Mouse (Mus musculus): ENCODE results near the gene Car4. TPM values are rescaled to one million over a fixed set of nuclear protein-coding genes. Genes with fewer than 3 reads are reported as not detected.

Car4 gene
- polyA plus RNA-seq, 1 experiment, result not detected

GRCm38 (mm10) chr11:84968775-84969174, 11.2 kb downstream of the Car4 start:
- no peaks in the 10 kb centered on the region for H3K36me3 ChIP-seq (ENCODE audit: control insufficient read depth, insufficient read depth)
- H3K79me2 ChIP-seq (ENCODE audit: control insufficient read depth, insufficient read depth), result no peaks in the 10 kb centered on the region
- no peak overlapping the region for H3K4me2 ChIP-seq (ENCODE audit: low read depth)

GRCm38 (mm10) chr11:84972067-84972466, 14.5 kb downstream of the Car4 start:
- Histone ChIP-seq H3K36me3 (ENCODE audit: control insufficient read depth, insufficient read depth) (no peaks in the 10 kb centered on the region), H3K27me3 (ENCODE audit: control insufficient read depth, insufficient read depth, insufficient read length) (no peaks in the 10 kb centered on the region), H3K4me3 (no peak overlapping the region), H3K79me2 (ENCODE audit: control insufficient read depth, insufficient read depth) (no peaks in the 10 kb centered on the region), H3K4me2 (ENCODE audit: low read depth) (no peak overlapping the region), H3ac (ENCODE audit: control insufficient read depth, insufficient read length) (no peak overlapping the region)
- TF ChIP-seq E2F4 (IDR thresholded peaks at IDR 0.05; ENCODE audit: insufficient read depth) (no peak), POLR2A (IDR thresholded peaks at IDR 0.05; ENCODE audit: insufficient read length, low read depth) (no peak)

More at GRCm38 (mm10) chr11:84968775-84969174, 11.2 kb downstream of the Car4 start:
- no peaks in the 10 kb centered on the region for H3K27me3 ChIP-seq (ENCODE audit: control insufficient read depth, insufficient read depth, insufficient read length)
- TF ChIP-seq USF1 (IDR thresholded peaks at IDR 0.05; ENCODE audit: low read depth) (no peak), POLR2AphosphoS2 (IDR thresholded peaks at IDR 0.05; ENCODE audit: insufficient read length, low read depth) (no peak), REST (IDR thresholded peaks at IDR 0.05; ENCODE audit: insufficient read depth, insufficient read length) (no peak), CEBPB (IDR thresholded peaks at IDR 0.05; ENCODE audit: insufficient read depth, poor library complexity, severe bottlenecking) (no peak), SRF (IDR thresholded peaks at IDR 0.05; ENCODE audit: control insufficient read depth, insufficient read length, low read depth) (no peak), MAX (IDR thresholded peaks at IDR 0.05; ENCODE audit: low read depth) (no peak), TCF3 (IDR thresholded peaks at IDR 0.05; ENCODE audit: insufficient read length, low read depth) (no peak), MYOD1 (IDR thresholded peaks at IDR 0.05; ENCODE audit: control insufficient read depth in 1 of 3, insufficient read length in 2 of 3, low read depth in 2 of 3) (no peak), POLR2A (IDR thresholded peaks at IDR 0.05; ENCODE audit: insufficient read length, low read depth) (no peak), MYOG (IDR thresholded peaks at IDR 0.05; ENCODE audit: control insufficient read depth in 1 of 3, insufficient read depth in 1 of 3, insufficient read length in 2 of 3, low read depth in 2 of 3) (no peak), E2F4 (IDR thresholded peaks at IDR 0.05; ENCODE audit: insufficient read depth) (no peak), TCF12 (IDR thresholded peaks at IDR 0.05; ENCODE audit: insufficient read depth, poor library complexity, severe bottlenecking) (no peak)
- H3ac ChIP-seq (ENCODE audit: control insufficient read depth, insufficient read length), result no peak overlapping the region
- H3K4me3 ChIP-seq, result no peak overlapping the region

DNA sequence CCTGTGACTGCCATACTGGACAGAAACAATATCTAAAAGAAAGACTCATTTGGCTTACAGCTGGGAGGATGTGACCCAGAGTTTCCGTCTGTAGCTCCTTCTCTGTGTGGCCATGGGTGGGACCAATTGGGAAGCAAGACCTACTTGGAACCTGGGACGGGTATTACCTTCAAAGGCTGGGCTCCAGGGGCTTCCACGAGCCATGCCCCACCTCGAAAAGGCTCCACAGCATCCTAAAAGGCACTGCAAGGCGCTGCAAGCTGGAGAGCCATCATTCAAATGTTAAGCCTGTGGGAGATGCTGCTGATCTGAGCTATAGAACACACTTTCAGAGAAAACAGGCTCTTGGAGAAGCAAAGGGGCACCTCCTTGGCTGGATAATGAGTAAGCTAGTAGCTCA, 16.1 kb downstream of the Car4 start:
- H3ac ChIP-seq (ENCODE audit: control insufficient read depth, insufficient read length), result no peak overlapping the region
- H3K27me3 ChIP-seq (ENCODE audit: control insufficient read depth, insufficient read depth, insufficient read length), result no peaks in the 10 kb centered on the region
- no peak overlapping the region for H3K4me2 ChIP-seq (ENCODE audit: low read depth)
- H3K4me3 ChIP-seq, result no peak overlapping the region
- TF ChIP-seq REST (IDR thresholded peaks at IDR 0.05; ENCODE audit: insufficient read depth, insufficient read length) (no peak), TCF12 (IDR thresholded peaks at IDR 0.05; ENCODE audit: insufficient read depth, poor library complexity, severe bottlenecking) (no peak), TCF3 (IDR thresholded peaks at IDR 0.05; ENCODE audit: insufficient read length, low read depth) (no peak), MYOG (IDR thresholded peaks at IDR 0.05; ENCODE audit: control insufficient read depth in 1 of 3, insufficient read depth in 1 of 3, insufficient read length in 2 of 3, low read depth in 2 of 3) (no peak), USF1 (IDR thresholded peaks at IDR 0.05; ENCODE audit: low read depth) (no peak), SRF (IDR thresholded peaks at IDR 0.05; ENCODE audit: control insufficient read depth, insufficient read length, low read depth) (no peak), POLR2A (IDR thresholded peaks at IDR 0.05; ENCODE audit: insufficient read length, low read depth) (no peak), E2F4 (IDR thresholded peaks at IDR 0.05; ENCODE audit: insufficient read depth) (no peak), CEBPB (IDR thresholded peaks at IDR 0.05; ENCODE audit: insufficient read depth, poor library complexity, severe bottlenecking) (no peak), MYOD1 (IDR thresholded peaks at IDR 0.05; ENCODE audit: control insufficient read depth in 1 of 3, insufficient read length in 2 of 3, low read depth in 2 of 3) (no peak), MAX (IDR thresholded peaks at IDR 0.05; ENCODE audit: low read depth) (no peak), POLR2AphosphoS2 (IDR thresholded peaks at IDR 0.05; ENCODE audit: insufficient read length, low read depth) (no peak)
- no peaks in the 10 kb centered on the region for H3K79me2 ChIP-seq (ENCODE audit: control insufficient read depth, insufficient read depth)
- H3K36me3 ChIP-seq (ENCODE audit: control insufficient read depth, insufficient read depth), result no peaks in the 10 kb centered on the region

GRCm38 (mm10) chr11:84974582-84974981, 17.0 kb downstream of the Car4 start:
- no peaks in the 10 kb centered on the region for H3K36me3 ChIP-seq (ENCODE audit: control insufficient read depth, insufficient read depth)
- H3K4me3 ChIP-seq, result no peak overlapping the region
- no peak for TF ChIP-seq POLR2A (IDR thresholded peaks at IDR 0.05; ENCODE audit: insufficient read length, low read depth)
- TF ChIP-seq MYOG (IDR thresholded peaks at IDR 0.05; ENCODE audit: control insufficient read depth in 1 of 3, insufficient read depth in 1 of 3, insufficient read length in 2 of 3, low read depth in 2 of 3), result no peak
- TF ChIP-seq POLR2AphosphoS2 (IDR thresholded peaks at IDR 0.05; ENCODE audit: insufficient read length, low read depth), result no peak
- TF ChIP-seq CEBPB (IDR thresholded peaks at IDR 0.05; ENCODE audit: insufficient read depth, poor library complexity, severe bottlenecking), result no peak
- TF ChIP-seq SRF (IDR thresholded peaks at IDR 0.05; ENCODE audit: control insufficient read depth, insufficient read length, low read depth), result no peak
- H3K27me3 ChIP-seq (ENCODE audit: control insufficient read depth, insufficient read depth, insufficient read length), result no peaks in the 10 kb centered on the region
- no peak overlapping the region for H3K4me2 ChIP-seq (ENCODE audit: low read depth)
- no peaks in the 10 kb centered on the region for H3K79me2 ChIP-seq (ENCODE audit: control insufficient read depth, insufficient read depth)
- H3ac ChIP-seq (ENCODE audit: control insufficient read depth, insufficient read length), result no peak overlapping the region

- Histone ChIP-seq H3ac (ENCODE audit: control insufficient read depth, insufficient read length) (no peak overlapping the region), H3K4me2 (ENCODE audit: low read depth) (no peak overlapping the region), H3K36me3 (ENCODE audit: control insufficient read depth, insufficient read depth) (no peaks in the 10 kb centered on the region), H3K4me3 (no peak overlapping the region), H3K27me3 (ENCODE audit: control insufficient read depth, insufficient read depth, insufficient read length) (no peaks in the 10 kb centered on the region), H3K79me2 (ENCODE audit: control insufficient read depth, insufficient read depth) (no peaks in the 10 kb centered on the region)
- TF ChIP-seq CEBPB (IDR thresholded peaks at IDR 0.05; ENCODE audit: insufficient read depth, poor library complexity, severe bottlenecking) (no peak), POLR2AphosphoS2 (IDR thresholded peaks at IDR 0.05; ENCODE audit: insufficient read length, low read depth) (no peak), MYOG (IDR thresholded peaks at IDR 0.05; ENCODE audit: control insufficient read depth in 1 of 3, insufficient read depth in 1 of 3, insufficient read length in 2 of 3, low read depth in 2 of 3) (no peak), MYOD1 (IDR thresholded peaks at IDR 0.05; ENCODE audit: control insufficient read depth in 1 of 3, insufficient read length in 2 of 3, low read depth in 2 of 3) (no peak)
These were observed 19.1 kb downstream of the Car4 start for GRCm38 (mm10) chr11:84976706-84977105.

Data from myocyte (in vitro differentiated cells).